Mouse (Mus musculus) urinary bladder, postnatal 36 days (tissue): ENCODE measurements around the gene G6pd2.

Experiments
- DNase-seq, 2 experiments: peaks; one replicate each; pipeline ENCODE4 v3.0.0; 2022; ENCODE audit warnings: low spot score in 2 of 2, mixed read lengths in 1 of 2

G6pd2 gene

GRCm38 (mm10) chr5:61808516-61808915 lies at the start of gene G6pd2:
Gene G6pd2 (plus strand): TSS chr5:61808816.
- DNase-seq: no peak

GRCm38 (mm10) chr5:61764214-61764613 lies 44.4 kb upstream of the G6pd2 start:
- no peak for DNase-seq

GRCm38 (mm10) chr5:61832935-61833551 lies 24.4 kb downstream of the G6pd2 start:
- no peak for DNase-seq

- no peak for DNase-seq
Measured at GRCm38 (mm10) chr5:61843891-61844290, 35.3 kb downstream of the G6pd2 start.
